Mouse (Mus musculus): ENCODE measurements around the gene Ralgps2. TPM values are rescaled to one million over a fixed set of nuclear protein-coding genes. Genes with fewer than 3 reads are reported as not detected.

The Ralgps2 gene
- total RNA-seq, 1 experiment from 2014 or later: 28.6 TPM

DNA sequence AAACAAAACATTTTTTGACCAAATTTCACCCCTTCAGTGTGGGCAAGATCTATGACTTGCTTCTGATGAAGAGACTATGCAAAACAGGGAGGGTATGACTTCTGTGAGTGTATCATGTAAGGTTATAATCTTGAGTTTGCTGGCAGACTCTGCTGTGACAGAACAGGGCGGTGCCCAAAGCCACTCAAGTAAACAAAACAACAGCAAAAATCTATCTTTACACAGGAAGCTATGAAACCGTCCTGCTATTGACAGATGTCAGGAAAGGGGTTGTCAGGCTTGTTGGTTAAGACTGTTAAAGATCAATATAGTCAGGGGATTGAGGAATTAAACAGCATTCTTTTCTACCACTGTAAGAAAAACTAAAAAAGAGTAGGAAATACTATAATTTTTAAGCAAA, 33.8 kb downstream of the Ralgps2 start:
- no peak for DNase-seq

- DNase-seq: no peak
Measured at GRCm38 (mm10) chr1:156903899-156904298, 35.5 kb downstream of the Ralgps2 start.

- DNase-seq: no peak
Measured at GRCm38 (mm10) chr1:156901689-156902088, 37.7 kb downstream of the Ralgps2 start.

GRCm38 (mm10) chr1:156891561-156891960, 47.9 kb downstream of the Ralgps2 start:
- no peak for DNase-seq

DNA sequence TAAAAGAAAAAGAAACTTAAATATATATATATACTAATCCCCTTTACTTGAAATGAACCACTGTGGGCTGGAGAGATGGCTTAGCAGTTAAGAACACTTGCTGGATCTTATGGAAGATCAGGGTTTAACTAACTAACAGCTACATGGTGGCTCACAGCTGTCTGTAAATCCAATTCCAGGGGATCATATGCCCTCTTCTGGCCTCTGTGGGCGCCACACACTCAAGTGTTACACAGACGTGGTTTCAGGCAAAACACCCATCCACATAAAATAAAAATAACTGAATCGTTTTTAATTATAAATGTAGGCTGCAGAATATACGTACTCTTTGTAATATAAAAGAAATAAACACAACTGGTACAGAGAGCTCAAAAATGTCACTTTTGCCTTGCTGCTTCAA, 50.6 kb downstream of the Ralgps2 start:
- DNase-seq: no peak

DNA sequence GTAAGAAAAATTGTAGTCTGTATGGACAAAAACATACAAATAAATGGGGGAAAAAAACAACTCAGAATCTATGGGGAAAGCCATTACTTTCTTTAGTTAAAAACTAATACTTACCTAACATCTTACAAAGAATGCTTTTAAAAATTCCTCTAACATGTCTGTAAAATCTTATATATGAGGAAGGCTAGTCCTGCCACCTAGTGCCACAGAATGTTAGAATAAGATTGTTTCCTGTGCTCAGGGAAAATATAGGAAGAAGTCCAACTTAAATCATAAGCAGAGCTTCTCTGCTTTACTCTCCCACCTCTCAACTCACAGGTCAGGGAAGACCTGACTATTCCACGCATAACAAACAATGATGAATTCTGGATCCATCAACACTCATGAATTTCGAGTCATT, 53.5 kb downstream of the Ralgps2 start:
- DNase-seq: no peak

DNA sequence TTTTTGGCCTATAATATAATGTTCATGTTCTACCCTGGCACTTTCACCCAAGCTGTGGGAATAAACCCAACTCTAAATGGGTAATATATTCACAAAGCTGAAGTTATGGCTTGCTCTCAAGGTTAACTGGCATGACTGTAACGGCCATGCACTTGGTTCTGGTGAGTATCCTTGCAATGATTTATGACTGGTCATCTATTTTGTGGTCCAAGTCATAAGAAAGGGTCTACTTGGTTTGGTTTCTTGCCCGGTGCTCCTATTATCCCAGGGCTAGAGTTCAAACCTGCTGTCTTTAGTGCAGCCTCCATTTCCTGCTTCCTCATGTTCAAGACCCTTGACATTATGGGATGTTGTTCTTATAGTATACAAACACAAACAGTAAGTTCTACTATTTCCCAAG, 54.6 kb downstream of the Ralgps2 start:
- DNase-seq: peak; percentile 35

- DNase-seq: no peak
Measured at GRCm38 (mm10) chr1:156870616-156871015, 68.8 kb downstream of the Ralgps2 start.

- DNase-seq: no peak
Measured at GRCm38 (mm10) chr1:156870028-156870427, 69.4 kb downstream of the Ralgps2 start.

GRCm38 (mm10) chr1:156864240-156864639, 75.2 kb downstream of the Ralgps2 start:
- DNase-seq: no peak

- no peak for DNase-seq
Measured at GRCm38 (mm10) chr1:156863726-156864125, 75.7 kb downstream of the Ralgps2 start.

- peak; percentile 56 for DNase-seq
Measured at GRCm38 (mm10) chr1:156861475-156862043, 77.9 kb downstream of the Ralgps2 start.

GRCm38 (mm10) chr1:156860266-156860665, 79.2 kb downstream of the Ralgps2 start:
- DNase-seq: no peak

- no peak for DNase-seq
Measured at GRCm38 (mm10) chr1:156859711-156860250, 79.6 kb downstream of the Ralgps2 start.

DNA sequence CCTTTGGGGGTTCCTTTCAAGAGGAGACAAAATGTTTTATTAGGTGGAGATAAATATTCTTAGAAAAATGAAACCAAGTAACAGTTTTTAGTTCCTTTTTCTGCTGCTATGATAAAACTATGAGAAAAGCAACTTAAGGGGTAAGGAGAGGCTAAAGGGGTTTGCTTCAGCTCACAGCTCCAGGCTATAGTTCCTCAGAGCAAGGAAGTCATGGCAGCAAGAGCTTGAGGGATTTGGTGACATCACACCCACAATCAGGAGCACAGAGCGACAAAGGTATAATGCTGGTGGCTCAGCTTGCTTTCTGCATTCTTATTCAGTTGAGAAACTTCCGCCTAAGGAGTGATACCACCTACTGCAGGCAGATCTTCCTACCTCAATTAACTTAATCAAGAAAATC, 80.3 kb downstream of the Ralgps2 start:
- no peak for DNase-seq

DNA sequence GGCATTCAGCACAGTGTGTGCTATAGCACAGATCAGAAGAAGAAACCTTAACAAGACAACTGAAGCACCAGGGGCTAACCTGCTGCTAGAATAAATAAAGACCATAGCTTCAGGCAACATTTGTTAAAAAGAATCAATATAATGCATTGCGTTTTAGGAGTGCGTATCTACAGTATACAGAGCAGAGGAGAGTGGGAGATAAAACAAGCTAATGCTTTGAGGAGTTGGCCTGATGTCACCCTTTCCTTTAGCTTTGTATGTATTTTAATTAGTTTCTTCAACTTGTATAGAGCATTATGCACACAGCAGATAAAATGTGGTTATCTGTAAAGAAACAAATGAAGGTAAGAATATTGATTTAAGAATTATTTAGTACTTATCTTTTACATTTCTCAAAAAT, 82.8 kb downstream of the Ralgps2 start:
- no peak for DNase-seq

DNA sequence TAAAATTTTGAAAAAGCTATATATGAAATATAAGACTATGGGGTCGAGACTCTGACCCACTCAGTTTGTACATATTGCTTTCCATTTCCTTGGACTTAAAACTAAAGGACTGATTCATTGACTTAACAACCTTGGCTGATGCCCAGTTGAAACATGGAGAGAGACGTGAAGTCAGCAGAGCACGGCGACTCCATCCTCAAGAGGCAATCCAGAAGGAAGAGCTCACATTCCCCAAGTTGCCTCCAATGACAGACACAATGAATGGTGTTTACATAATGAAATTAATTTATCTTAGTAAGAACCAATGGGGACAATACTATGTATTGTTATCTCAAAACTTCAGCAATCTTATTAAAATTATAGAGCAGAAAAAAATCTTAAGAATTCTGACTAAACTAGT, 84.9 kb downstream of the Ralgps2 start:
- no peak for DNase-seq

DNA sequence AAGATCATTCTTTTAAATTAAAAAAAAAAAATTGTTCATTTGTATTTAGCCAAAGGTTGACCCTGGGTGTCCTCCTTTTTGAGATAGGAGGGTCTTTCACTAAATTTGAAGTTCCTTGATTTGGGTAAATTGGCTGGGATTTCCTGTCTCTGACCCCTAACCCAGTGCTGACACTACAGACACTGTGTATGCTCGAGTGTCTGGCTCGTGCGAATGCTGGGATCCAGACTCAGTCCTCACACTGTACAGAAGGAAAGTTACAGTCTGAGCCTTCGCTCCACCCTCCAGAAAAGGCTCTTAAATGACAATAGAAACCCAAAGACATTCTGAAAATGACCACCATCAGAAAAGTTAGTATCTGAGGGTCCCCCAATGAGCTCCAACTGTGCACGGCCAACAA, 86.6 kb downstream of the Ralgps2 start:
- no peak for DNase-seq

DNA sequence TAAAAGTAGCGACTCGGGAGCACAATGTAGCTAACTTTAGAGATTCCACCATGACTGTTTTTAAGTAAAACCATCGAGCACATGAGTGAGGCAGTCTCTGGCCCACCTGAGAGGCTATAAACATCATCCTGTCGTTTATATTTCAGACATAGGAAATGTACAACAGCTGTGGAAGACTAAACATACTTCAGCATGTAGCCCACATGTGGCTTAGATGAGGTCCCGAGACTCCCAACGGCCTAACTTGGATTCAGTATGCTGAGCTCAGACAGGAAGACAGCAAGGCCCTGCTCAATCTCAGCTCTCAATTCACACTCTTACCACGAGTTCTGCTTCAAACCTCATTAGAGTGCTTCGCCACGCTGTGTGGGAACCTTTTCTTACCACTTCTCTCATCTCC, 87.0 kb downstream of the Ralgps2 start:
- DNase-seq: no peak

DNA sequence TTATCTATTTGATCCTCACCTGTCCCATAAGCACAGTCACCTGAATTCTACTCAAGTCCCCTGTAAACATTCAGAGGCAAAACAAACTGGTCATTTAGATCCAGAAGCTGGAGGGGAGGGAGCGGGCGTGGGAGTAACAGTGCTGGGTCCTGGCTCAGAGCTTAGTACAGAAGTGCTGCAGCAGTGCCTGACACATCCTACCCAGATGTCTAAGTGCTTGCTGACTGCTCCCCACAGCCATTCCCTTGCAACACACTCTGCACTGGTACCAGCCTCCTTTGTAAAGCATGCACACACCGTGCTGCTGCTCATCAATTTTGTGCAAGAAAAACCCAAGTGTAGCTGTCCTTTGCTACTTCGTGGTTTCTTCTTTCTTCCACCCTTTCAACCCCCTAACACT, 92.3 kb downstream of the Ralgps2 start:
- DNase-seq: no peak

- no peak for DNase-seq
Measured at GRCm38 (mm10) chr1:156841625-156842339, 97.6 kb downstream of the Ralgps2 start.

DNA sequence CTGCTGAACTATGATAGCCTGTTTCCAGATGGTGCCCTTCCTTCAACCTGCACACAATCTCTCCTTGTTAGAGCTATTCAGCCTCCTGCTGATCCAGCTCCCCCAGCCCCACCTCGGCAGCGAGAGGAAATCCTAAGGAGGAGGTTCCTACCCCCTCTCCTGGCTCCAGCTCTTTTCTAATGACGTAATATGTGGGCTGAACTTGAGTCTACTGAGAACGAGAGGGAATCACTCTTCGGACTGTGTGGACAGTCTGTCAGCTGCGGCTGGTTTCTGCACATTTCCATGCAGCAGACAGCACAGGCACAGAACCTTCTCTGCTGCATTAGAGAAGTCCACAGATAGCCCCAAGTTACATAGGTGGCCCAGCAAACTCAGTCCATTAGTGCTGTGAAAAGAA, 100.7 kb downstream of the Ralgps2 start:
- DNase-seq: peak; percentile 69

GRCm38 (mm10) chr1:156838177-156838576, 101.2 kb downstream of the Ralgps2 start, which contains the start of gene Angptl1:
Angptl1 (plus strand) TSS chr1:156838562.
- no peak for DNase-seq

DNA sequence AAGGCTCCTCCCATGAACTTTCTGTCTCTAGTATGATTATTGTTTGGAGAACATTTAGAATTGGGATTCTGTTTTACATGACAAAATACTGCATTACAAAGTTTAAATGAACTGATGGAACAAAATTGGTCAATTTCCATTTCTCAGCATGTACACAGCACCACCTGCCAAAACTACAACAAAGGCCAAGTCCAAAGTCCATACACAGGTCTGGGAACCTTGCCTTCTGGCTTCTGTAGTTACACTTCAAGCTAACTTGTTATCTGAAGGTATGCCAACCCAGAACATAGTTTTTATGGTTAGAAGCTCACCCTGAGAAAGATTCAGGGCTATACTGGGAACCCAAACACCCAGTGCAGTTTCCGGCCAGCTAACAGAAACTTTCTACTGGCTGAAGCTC, 120.2 kb downstream of the Ralgps2 start:
- DNase-seq: no peak

Data from adrenal gland, postnatal 14 days (tissue).